Mouse (Mus musculus) thymus, postnatal 14 days (tissue): ENCODE measurements at regions not wholly inside any gene's neighbourhood (a gene's known extent, or its start where the extent isn't known, plus 50 kb on each side); places are given as distances from the start of the nearest gene placed in this dataset.

Experiments used
- DNase-seq: peaks from one replicate; pipeline ENCODE4 v3.0.0; 2021

DNA sequence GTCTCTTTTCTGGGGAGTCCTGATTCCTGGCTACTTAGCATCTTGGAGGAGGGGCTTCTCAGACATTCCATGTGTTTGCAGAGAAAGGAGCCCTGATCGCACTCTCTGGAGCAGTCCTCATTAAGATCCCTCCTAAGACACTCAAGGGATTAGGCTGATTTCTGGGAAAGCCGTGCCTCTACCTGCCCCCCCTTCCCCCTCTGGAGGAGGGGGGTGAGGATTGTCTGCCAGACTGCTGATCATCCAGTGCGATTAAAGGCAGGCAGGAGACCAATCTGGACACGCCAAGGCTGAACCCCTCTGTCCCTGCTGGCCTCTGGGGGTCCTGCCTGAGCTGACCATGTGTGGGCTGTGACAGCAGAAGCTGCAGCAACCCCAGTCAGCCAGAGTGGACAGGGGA is 65.4 kb downstream of the Vegfa start:
- no peak for DNase-seq

DNA sequence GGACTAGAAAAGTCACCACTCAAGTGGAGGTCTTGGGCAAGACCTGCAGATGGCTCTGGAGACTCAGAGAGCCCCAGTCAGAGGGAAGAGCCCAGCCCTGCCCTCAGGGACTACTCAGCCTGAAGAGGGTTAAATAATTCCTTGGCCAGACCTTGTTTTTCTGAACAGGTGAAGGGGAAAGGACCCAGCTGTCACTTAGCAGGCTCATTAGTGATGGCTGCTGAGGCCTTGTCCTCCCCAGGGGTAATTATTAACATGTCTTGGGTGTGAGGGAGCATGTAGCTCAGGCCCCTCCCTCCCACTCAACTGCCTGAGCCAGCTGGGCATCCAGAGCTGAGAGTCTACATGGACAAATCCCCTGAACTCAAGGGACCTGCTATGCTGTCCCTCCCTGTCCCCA is 68.1 kb downstream of the Vegfa start:
- DNase-seq: no peak

DNA sequence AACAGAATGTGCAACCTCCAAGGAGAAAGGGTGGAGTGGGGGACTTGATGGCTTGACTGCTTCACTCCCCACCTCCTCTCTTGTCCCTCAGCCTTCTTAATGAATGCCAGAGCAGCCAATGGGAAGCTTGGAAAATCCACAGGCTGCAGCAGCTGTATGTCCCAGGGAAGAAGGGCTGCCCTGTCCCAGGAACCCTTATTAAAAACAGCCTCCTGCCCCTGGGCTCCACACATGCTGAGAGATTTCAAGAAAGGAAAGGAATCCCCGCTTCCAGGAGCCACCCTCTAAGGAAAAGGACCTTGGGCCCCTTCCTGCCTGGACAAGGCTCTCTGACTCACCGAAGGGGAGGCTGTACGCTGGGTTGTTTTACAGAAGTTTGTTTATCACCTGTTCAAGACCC is 68.8 kb downstream of the Vegfa start:
- no peak for DNase-seq

DNA sequence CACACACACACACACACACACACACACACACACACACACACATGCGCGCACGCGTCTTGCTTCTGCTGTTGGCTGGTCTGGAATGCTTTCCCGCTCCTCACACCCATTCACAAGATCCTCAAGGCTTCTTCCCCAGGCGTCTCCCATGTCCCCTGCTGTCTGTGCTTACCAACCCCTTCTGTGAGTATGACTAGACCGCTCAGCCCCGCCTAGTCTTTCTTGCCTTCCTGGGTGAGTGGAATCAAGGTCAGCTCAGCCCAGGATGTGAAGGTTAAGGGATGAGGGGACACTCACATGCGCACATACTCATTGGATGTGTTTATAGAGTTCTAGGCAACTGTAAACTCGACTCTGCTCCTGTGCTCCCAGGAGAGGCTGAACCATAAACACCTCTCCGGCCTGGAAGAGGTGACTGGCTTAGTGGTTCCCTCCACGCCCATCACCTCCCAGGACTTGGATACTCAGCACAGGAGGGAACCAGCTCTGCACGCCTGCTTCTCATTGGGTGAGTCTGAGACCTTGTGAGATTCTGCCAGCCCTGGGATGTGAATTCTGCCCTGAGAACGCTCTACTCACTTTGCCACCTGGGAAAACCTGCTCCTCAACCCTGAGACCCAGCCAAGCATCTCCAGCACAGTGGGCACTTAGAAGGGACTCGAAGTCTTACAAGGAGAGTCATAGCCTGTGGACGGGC is 70.4 kb downstream of the Vegfa start:
- no peak for DNase-seq

DNA sequence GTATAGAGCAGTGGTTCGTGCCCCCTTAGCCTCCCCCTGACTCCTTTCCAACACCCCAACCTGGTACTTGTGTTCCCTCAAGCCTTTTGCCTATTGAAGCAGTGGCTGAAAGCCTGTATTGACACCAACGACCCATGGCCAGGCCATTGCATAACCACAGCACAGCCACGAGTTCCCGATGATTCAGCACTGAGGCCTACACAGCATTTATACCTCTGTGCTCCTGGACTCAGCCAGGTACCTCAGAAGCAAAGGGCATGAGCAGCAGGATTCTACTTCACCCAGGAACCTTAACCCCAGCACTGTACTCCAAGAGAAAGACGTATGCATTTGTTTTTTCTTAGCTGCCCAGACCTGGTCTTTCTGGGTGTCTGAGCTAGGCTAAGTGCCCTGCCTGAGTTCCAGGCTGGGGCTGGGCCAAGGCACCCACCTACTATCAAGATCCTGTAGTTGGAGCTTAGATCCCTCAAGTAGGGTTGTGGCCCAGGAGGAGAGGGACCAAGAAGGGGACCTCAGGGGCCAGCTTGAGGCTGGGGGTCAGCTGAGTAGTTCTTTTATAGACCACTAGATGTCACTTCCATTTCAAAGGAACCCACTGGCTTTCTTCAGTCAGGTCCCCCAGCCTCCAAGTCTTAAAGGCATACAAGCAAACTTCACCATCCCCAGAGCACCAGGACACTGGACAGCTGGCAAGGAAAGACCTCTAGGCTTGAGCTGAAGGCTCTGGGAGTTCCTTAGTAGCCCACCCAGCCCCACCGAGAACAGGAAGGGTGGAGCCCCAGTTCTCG is 73.9 kb downstream of the Vegfa start:
- peak; percentile 6 for DNase-seq

DNA sequence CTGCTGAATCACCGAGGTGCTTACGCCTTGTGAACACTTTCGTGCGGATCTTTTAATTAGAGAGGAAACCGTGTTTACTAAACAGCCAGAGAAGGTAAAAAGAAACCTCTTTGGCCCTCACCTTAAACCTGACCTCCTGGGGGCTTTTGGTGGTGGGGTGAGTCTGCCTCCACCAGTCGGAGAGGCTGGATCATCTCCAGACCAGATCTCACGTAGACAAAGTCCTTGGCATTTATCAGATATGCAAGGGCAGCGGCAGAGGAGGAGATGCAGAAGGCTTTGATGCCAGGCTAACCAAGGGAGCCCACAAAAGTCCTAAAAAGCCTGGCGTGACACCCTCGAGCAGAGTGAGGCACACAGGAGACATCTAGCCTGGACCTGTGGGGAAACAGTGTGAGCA is 76.7 kb downstream of the Vegfa start:
- no peak for DNase-seq

DNA sequence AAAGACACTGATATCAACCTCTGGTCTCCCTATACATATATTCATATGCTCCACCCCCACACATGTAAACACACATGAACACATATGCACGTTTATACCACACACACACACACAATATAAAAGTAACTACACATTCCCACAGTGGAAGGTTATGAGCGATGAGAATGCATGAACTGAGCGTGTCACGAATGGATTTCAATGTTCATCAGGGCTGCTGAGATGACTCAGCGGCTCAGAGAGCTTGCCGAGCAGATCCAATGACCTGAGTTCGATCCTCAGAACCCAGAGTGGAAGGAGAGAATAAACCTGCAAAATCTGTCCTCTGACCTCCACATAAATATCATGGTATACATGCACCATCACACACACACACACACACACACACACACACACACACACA is 77.3 kb downstream of the Vegfa start:
- no peak for DNase-seq

DNA sequence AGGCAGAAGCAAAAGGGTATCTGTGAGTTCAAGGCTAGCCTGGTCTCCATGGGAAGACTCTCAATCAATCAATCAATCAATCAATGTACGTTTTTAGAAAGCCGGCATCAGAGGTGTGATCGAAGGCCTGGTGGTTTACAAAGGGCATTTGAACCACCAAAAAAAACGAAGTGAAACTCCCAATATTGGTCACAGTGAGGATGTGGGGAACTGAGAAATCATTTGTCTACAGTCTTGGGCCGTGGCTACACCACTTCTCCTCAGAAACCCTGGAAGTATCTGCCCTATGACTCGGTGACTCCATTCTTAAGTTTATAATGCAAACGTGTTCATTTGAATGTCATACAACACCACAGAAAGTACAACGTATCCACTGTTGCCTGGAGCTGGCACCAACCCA is 78.6 kb downstream of the Vegfa start:
- no peak for DNase-seq

DNA sequence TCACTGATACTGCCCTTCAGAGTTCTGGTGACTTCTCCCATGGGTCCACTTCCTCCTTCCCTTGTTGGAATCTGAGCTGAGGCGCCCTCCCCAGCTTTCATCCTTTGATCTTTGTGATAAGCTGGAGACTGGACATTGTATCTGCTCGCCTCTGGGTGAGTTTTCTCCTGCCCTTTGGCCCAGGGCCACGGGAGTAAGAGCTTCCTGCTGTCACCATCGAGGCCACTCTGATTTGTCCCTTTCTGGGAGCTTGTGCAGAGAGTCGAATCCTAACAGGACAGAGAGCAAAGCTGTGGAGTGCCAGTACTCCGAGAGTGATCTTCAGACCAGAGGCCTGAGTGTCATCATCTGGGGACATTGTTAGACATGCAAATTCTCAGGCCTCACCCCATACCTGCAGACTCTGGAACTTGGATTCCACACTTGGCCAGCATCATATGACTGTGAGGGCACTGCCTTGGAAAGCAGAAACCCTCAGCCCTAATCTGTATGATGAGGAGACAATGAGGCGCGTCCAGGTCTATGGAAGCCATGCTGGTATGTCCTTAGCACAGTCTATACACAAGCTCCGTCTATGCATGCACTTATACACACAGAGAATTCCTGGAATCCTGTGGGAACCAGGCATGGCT is 81.5 kb downstream of the Vegfa start:
- no peak for DNase-seq

DNA sequence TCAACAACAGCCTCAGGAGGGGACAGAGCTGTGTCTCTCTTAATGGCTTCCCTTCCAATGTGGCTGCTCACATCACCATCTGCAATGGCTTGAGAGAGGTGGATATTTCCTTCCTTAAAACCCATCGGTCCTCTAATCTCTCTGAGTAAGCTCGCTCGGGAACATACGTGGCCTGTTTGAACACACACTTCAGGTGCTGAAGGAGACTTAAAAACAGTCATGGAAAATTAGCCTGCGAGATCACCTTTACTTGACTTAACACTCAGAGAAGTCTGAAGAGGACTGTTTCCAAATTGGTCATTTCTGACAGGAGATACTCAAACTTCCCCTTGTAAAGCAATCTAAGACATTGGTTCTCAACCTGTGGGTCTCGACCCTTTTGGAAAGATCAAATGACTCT is 83.0 kb downstream of the Vegfa start:
- no peak for DNase-seq

DNA sequence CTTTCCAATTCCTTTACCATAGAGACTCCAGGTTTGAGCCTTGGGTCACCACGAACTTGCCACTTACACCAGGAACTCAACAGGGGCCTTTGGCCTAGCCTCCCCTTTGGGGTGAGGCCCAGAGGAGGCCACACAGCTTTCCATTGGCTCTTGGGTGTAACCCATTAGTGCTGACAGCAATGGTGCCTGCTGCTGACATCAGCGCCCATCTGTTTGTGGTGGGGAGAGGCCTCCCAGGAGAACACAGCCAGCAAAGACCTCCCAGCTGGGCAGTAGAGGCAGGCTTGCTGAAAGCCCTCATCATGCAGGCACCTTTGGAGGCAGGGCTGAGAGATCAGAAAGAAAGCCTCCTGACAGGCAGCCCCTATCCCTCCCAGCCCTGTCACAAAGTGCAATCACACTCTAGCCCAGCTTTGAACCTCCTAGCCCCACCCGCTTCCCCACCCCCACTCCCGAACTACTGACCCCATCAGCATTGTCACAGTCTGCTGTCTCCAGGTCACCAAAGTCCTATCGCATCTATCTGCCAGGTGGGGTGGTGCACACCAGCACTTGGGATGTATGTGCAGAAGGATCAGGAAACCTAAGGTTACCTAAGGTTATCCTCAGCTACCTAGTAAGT is 83.7 kb downstream of the Vegfa start:
- no peak for DNase-seq

DNA sequence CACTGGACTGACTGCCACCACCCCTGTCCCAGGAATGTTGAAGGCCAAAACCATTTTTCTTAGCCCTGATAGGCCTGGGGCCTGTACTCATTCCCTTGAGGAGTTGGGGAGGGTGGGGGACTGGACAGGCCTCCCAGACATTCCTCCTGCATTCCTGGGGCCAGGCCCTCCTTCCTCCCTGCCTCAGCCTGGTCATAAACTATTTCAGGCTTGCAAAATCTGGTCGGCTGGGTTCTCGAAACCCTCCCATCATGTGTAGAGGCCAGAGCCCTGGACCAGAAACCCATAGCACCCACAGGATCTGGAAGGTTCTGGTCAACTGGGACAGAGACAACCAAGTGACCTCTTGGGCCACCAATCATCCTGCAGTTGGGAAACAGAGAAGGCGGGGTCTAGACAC is 87.2 kb downstream of the Vegfa start:
- no peak for DNase-seq

DNA sequence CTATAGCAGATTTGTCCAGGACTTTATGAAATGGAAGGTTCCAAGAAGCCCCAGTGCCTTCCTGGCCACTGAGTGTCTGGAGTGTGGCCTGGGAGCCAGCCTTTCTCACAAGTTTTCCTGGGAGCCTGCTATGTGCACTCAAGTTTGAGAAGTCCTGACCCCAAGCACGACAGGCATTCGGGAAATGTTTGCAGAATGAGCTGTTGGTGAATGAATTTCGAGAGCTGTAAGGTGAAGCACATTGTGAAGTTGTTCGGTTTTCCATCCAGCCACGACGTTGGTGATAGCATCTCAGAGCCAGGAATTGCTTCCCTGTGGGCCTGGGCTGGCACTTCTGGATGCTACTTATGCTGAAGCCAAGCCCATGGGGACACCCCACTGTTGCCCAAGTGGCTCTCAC is 88.9 kb downstream of the Vegfa start:
- no peak for DNase-seq

DNA sequence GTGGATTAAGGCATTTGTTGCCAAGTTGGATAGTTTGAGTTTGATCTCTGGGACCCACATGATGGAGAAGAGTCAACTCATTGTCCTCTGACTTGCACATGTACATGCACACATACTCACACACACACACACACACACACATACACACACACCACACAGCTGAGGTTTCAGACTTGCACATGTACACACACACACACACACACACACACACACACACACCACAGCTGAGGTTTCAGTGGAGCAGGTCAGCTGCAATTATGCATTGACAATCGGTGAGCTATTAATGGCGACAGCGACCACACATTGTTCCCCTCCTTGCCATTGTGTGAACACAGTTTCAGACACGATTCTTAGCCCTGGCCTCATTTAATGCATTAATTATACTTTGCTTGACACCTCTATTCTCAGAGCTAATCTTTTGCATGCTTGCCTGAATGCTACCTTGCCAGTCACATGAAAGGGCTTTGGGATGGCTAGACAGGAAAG is 90.2 kb downstream of the Vegfa start:
- no peak for DNase-seq

DNA sequence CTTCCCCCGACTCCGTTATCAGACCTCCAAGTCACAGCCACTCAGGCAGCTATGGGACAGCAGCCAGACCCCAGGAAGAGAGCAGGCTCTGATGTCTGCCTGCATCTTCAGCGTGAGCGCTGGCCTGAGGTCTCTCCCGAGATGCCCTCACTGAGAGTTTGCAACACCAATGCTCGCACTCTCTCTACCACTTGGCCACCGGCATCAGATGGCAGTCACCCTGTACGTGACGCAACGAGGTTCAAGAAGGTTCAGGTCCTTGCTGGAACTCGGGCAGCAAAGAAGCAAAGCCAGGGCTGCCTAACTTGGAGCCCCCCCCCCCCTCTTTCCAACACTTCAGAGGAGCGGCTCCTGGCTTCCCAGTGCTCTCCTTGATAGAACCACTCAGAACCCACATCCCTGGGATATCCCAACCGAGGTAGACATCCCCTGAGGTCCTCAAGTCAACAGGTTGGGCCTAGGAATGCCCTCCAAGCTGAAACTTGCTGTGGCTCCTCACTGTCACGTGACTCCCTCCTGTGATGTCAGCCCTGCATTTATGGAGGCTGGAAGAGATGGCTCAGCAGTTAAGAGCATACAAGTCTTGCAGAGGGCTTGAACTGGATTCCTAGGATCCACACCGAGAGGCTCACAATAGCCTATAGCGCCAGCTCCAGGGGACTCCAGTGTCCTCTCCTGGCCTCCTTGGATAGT is 91.9 kb downstream of the Vegfa start:
- DNase-seq: no peak

DNA sequence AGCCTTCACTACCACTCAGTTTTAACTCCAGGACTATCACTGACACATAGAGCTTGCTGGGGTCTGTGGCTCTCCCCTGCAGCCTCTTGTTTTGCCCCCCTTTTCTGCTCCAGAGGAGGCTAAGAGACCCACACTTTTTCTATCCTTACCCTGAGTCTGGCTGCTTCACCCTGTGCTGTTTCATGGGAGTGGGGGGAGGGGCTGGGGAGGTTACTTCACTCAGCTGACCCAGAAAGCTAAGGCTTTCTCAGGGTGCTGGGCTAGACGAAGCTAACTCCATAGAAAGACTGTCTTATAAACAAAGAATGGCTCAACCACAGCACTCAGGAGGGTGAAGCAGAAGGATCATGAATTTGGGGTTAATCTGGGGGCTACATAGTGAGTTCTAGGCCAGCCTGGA is 93.9 kb downstream of the Vegfa start:
- DNase-seq: no peak

DNA sequence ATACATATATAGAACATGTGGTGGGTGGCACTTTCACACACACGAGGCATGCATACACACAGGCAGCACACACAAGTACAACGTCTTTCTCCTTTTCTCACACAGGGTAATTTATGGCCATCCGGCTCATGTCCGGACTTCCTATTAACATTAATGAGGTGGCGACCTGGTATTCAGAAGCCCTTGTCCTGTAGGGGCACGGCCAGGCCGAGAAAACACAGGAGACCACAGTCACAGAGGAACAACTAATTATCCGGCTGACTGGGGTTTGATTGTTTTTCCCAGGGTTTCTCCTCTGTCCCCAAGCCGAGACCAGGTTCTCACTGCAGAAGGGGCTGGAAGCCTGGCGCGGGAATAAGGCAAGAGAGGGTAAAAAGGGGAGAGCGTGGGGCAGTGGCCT is 95.6 kb downstream of the Vegfa start:
- DNase-seq: no peak

DNA sequence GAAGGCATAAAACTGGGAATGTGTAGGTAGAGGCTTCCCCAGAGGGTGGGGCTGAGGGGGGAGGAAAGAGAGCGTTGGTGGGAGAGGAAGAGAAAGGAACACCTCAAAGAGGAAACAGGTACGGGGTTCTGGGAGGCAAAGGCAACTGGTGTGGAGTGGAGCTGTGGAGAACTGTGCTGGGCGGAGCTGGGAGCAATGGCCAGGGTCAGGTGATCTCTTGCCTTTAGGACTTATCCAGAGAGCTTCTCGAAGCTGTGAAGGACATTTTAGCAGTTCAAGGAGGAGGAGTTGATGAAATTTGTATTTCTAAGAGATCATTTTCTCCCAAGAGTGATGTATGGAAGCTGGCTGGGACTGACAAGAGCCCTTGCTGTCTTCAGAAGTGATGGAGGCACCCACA is 96.9 kb downstream of the Vegfa start:
- DNase-seq: no peak

DNA sequence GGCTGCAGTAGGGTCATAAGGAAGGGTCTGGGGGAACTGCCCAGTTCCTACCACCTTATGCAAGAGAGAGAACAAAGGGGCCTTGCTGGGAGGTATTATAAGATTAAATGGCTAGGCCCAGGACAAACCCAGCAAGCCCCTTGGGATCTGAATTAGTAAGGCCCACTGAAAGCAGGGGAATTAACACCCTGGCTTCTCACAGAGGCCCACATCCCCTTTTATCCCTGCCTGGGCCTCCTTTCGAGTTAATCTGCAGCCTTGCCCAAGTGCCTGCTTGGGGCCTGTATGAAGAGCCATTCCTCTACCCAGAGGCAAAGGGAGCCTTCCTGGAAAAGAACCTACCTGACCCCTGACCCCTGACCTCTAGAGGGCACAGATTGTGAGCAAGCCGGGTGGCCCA is 98.2 kb downstream of the Vegfa start:
- DNase-seq: no peak

DNA sequence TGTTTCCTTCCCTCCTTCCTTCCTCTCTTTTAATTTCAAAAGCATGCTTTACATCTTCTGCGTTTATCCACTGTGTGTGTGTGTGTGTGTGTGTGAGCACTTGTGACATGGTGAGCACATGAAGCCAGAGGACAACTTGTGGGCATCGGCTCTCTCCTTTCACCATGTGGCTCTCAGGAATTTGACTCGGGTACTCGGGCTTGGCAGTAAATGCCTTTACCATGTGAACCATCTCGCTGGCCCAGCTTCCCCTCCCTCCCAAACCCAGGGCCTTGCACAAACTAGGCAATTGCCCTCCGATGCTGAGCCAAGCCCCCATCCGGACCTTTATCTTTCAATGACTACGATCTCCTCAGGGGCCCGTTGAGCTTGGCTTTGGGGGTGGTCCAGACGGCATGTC is 99.1 kb downstream of the Vegfa start:
- DNase-seq: no peak

DNA sequence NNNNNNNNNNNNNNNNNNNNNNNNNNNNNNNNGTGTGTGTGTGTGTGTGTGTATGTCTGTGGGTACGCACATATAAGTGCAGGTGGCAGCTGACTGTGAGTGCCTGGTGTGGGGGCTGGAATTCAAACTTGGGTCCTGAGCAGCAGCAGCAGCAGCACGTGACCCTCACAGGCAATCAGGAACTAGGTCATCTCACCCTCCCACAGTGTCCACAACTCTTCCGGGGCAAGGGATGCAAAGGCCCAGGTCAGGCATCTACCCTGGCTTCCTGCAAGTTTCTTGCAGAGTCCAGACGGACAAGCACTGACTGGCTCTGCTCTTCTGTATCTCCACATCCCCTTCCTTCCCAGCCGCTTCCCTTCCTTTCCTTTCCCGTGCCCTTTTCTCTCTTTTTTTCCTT is 99.6 kb downstream of the Vegfa start:
- DNase-seq: no peak

DNA sequence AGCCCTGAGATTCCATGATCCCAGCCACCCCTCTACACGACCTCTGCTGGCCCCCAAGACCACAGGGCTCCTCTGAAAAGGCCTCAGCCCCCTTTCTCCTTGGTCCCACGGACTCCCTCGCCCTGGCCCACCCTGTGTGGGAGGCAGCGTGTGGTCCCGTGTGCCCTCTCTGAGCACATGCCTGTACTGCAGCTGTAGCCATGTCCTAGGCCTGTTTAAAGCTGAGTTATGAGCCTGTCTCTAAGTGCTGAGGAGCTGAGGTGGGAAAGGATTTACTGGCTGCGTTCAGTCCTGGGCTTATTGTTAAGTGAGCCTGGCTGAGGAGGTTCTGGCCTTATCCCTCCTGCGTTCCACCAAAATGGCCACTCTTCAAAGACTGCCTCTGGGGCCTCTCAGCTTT is 102.6 kb downstream of the Vegfa start:
- DNase-seq: no peak

DNA sequence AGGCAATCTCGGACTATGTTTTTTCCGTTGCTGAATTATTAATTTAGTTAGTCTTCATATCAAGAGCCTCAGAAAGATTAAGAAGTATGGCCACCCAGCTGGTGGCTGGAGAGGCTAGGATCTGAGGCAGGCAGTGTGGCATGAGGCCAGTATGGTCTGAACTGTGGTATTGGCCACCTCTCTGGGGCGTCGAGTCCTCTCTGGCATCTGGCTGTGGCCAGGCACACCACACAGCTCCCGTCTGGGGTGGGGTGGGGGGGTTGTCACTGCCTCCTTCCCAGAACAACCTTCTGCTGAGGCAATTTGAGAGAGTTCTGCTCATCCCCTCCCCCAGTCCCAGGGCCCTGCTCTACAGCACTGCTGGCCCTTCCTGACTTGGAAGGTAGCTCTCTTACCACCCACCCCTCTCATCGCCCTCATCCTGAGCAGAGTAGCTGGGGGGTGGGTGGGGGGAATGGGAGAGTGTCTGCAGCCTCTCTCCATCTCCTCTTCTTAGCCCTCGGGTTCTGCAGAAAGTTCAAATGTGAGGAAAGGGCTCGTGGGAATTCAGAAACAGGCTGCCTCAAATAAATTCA is 103.2 kb downstream of the Vegfa start:
- DNase-seq: no peak
